Mouse (Mus musculus): Measurements from ENCODE around the gene Jdp2.

- TF ChIP-seq CTCF (IDR thresholded peaks at IDR 0.05; ENCODE audit: borderline replicate concordance, insufficient read depth, low read depth, low read length) (no peak), POLR2A (IDR thresholded peaks at IDR 0.05; ENCODE audit: borderline replicate concordance, insufficient read depth, low read length) (no peak)
These were observed 774 bp upstream of the Jdp2 start for GRCm38 (mm10) chr12:85598053-85598452.
